Mouse (Mus musculus) liver, adult 2 months (tissue): ENCODE results near the gene Slc25a22. TPM values are rescaled to one million over a fixed set of nuclear protein-coding genes. Genes with fewer than 3 reads are reported as not detected.

Source experiments
- DNase-seq: peaks from one replicate; pipeline ENCODE4 v3.0.0-alpha.2; 2011; ENCODE audit warnings: low read depth, low spot score; ENCODE audit errors: extremely low read depth
- H3K27ac ChIP-seq: fragments of 200-500 bp; replicated peaks from 2 replicates; pipeline ENCODE4 v1.5.1; 2012; ENCODE audit warnings: low read depth, mild to moderate bottlenecking, control low read depth, inconsistent platforms, low read length; ENCODE audit not compliant: insufficient read depth
- H3K27me3 ChIP-seq: fragments of 200-500 bp; 2 replicates; pipeline ENCODE4 v1.6.1; 2012; ENCODE audit warnings: mild to moderate bottlenecking, moderate library complexity, low read length, inconsistent platforms; ENCODE audit not compliant: control insufficient read depth, insufficient read depth
- H3K36me3 ChIP-seq: fragments of 200-500 bp; 2 replicates; pipeline ENCODE4 v1.6.1; 2012; ENCODE audit warnings: low read length, inconsistent platforms; ENCODE audit not compliant: control insufficient read depth, insufficient read depth
- H3K4me1 ChIP-seq: fragments of 200-500 bp; 2 replicates; pipeline ENCODE4 v1.6.1; 2011; ENCODE audit warnings: low read length; ENCODE audit not compliant: control insufficient read depth, insufficient read depth
- H3K4me3 ChIP-seq: fragments of 200-500 bp; 2 replicates; pipeline ENCODE4 v1.5.1; 2011; ENCODE audit warnings: low read depth, mild to moderate bottlenecking, control low read depth, low read length, moderate library complexity; ENCODE audit not compliant: insufficient read depth
- H3K79me2 ChIP-seq: fragments of 200-500 bp; 2 replicates; pipeline ENCODE4 v1.6.1; 2012; ENCODE audit warnings: inconsistent platforms, mild to moderate bottlenecking, low read length, moderate library complexity; ENCODE audit not compliant: control insufficient read depth, insufficient read depth
- H3K9ac ChIP-seq: fragments of 200-500 bp; 2 replicates; pipeline ENCODE4 v1.6.1; 2012; ENCODE audit warnings: low read depth, mild to moderate bottlenecking, control low read depth, inconsistent platforms, low read length
- CTCF ChIP-seq: fragments of 200-500 bp; IDR thresholded peaks from 2 replicates; pipeline ENCODE4 v1.5.1; 2011; ENCODE audit warnings: low read depth, low read length, control low read depth
- POLR2A ChIP-seq: fragments of 200-500 bp; IDR thresholded peaks from 2 replicates; pipeline ENCODE4 v1.6.1; 2011; ENCODE audit warnings: low read length, control low read depth; ENCODE audit not compliant: insufficient read depth; ENCODE audit errors: extremely low read depth
- WGBS: fragments of 180-500 bp; shearing (Covaris S2); methylation state at CpG from one replicate; pipeline ENCODE4 v1.1.7; 2018; 5-methylcytosine and 5-hydroxymethylcytosine counted together
- polyA plus RNA-seq: library from polyadenylated mRNA; depleted of rRNA; stranded (reverse); fragments of >200 nt; gene quantifications from 2 replicates; pipeline ENCODE4 v1.2.3, GENCODE M21; 2012
- total RNA-seq: library from RNA; depleted of rRNA; stranded (reverse); fragments of >200 nt; gene quantifications from 2 replicates; pipeline ENCODE4 v1.2.3, GENCODE M21; 2014

The Slc25a22 gene
- total and polyA plus RNA-seq, 2 experiments = 26.1 to 345 TPM

GRCm38 (mm10) chr7:141391625-141392551 is 45.8 kb downstream of the Slc25a22 start, which contains the start of gene Taldo1:
TSS of gene Taldo1 (plus strand) at chr7:141392199.
- H3K4me3 ChIP-seq = peak within 1 kb of the TSS; percentile 80
- under 1% methylated on average over 57 of the region's 57 CpGs for WGBS
- peak within 1 kb of the TSS; percentile 73 for H3K27ac ChIP-seq
- TF ChIP-seq CTCF = no peak
- 0 out of 2 replicates have a peak, but pooled peaks have one; percentile 41 for TF ChIP-seq POLR2A
- peaks cover 9% of the 10 kb centered on the region; the same call in 1 of the 2 replicates for H3K79me2 ChIP-seq
- H3K27me3 ChIP-seq = no peaks in the 10 kb centered on the region
- peaks cover 12% of the 10 kb centered on the region for H3K4me1 ChIP-seq
- peak within 1 kb of the TSS; percentile 77 for H3K9ac ChIP-seq
- H3K36me3 ChIP-seq = peaks cover 6% of the 10 kb centered on the region; the same call in 1 of the 2 replicates
- DNase-seq = peak; percentile 88

- 49% methylated on average over 9 of the region's 9 CpGs for WGBS
- no peak for DNase-seq
These were observed 47.1 kb downstream of the Slc25a22 start for GRCm38 (mm10) chr7:141390326-141391259.

DNA sequence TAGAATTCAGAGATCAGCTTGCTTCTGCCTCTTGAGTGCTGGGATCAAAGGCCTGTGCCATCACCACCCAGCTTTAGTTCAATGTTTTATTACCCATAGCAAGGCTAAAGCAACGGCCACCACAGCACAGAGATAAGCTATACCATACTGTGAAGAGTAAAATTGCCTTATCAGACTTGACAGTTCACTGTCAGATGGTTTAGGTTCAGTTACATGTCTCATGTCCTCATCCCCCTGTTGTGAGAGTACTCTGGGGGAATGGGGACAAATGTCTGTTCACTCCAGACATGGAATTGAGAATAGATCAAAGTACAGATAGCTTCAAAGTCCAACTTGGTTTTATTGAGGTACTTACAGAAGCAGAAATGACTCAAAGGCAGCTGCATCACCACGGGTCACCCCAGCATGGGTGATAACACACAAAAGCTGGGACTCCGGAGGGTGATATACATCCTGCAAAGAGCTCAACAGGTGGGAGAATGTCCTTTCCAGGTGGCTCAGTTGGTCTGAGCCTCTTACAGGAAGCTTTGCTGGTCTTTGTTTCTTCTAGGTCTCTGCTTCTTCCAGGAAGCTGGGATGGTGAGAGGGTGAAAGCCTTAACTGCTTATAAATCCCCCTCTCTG is 49.1 kb downstream of the Slc25a22 start:
- Histone ChIP-seq H3K27ac (no peak overlapping the region), H3K79me2 (peaks cover 5% of the 10 kb centered on the region; the same call in 1 of the 2 replicates), H3K4me1 (peaks cover 12% of the 10 kb centered on the region), H3K36me3 (no peaks in the 10 kb centered on the region), H3K4me3 (no peak overlapping the region), H3K27me3 (no peaks in the 10 kb centered on the region), H3K9ac (no peak overlapping the region)
- DNase-seq = no peak
- WGBS = 55% methylated on average over 3 of the region's 3 CpGs
- TF ChIP-seq POLR2A (no peak), CTCF (no peak)

More at GRCm38 (mm10) chr7:141390326-141391259, 47.1 kb downstream of the Slc25a22 start:
- Histone ChIP-seq H3K9ac (no peak overlapping the region), H3K36me3 (no peaks in the 10 kb centered on the region), H3K4me1 (peaks cover 12% of the 10 kb centered on the region), H3K79me2 (peaks cover 9% of the 10 kb centered on the region; the same call in 1 of the 2 replicates), H3K27me3 (no peaks in the 10 kb centered on the region), H3K27ac (no peak overlapping the region), H3K4me3 (no peak overlapping the region)
- TF ChIP-seq POLR2A (no peak), CTCF (no peak)

- no peak for DNase-seq
- H3K36me3 ChIP-seq = no peaks in the 10 kb centered on the region
- no peaks in the 10 kb centered on the region for H3K27me3 ChIP-seq
- WGBS = 53% methylated on average over 2 of the region's 2 CpGs
- TF ChIP-seq POLR2A (no peak), CTCF (no peak)
- H3K9ac ChIP-seq = no peak overlapping the region
- H3K79me2 ChIP-seq = peaks cover 5% of the 10 kb centered on the region; the same call in 1 of the 2 replicates
- no peak overlapping the region for H3K4me3 ChIP-seq
- no peak overlapping the region for H3K27ac ChIP-seq
- peaks cover 9% of the 10 kb centered on the region for H3K4me1 ChIP-seq
These were observed 49.7 kb downstream of the Slc25a22 start for GRCm38 (mm10) chr7:141387807-141388486.
